Comparison of ENCODE assay signal across 8 mouse cellular contexts in genomic region chr12:59011275-59011843, GRCm38 (mm10). TPM values are rescaled to one million over a fixed set of nuclear protein-coding genes. Genes with fewer than 3 reads are reported as not detected.
DNase-seq lines count a peak whose midpoint lies in the region; ATAC-seq and TF ChIP-seq lines count a peak whose summit lies in the region.

No protein-coding gene starts in this region.

- TF ChIP-seq POLR2A in olfactory bulb, adult 2 months (IDR thresholded peaks at IDR 0.05; ENCODE audit: insufficient read depth, low read depth, low read length) = no peak

- H3K27me3 ChIP-seq in lung, postnatal 0 days (replicated peaks; ENCODE audit: insufficient read depth, low read length) = no peaks in the 10 kb centered on the region
- H3K27me3 ChIP-seq in limb, embryonic 11.5 days (ENCODE audit: control insufficient read depth, insufficient read depth, low read length) = no peaks in the 10 kb centered on the region

- H3K9me3 ChIP-seq in lung, postnatal 0 days (ENCODE audit: low read length) = no peaks in the 10 kb centered on the region
- no peaks in the 10 kb centered on the region for H3K9me3 ChIP-seq in limb, embryonic 11.5 days (ENCODE audit: control insufficient read depth, low read length)

- peak overlapping the region; percentile 79 for H3K9ac ChIP-seq in lung, postnatal 0 days (replicated peaks; ENCODE audit: low read depth)
- peak overlapping the region; percentile 86 for H3K9ac ChIP-seq in limb, embryonic 11.5 days (ENCODE audit: low read length)

- whole genome bisulfite sequencing in lung, postnatal 0 days = 2% methylated on average over 25 of the region's 25 CpGs
- 1% methylated on average over 25 of the region's 25 CpGs for WGBS in limb, embryonic 11.5 days
- 1% methylated on average over 25 of the region's 25 CpGs for WGBS in olfactory bulb, adult 2 months

- peaks cover 5% of the 10 kb centered on the region; the same call in 1 of the 2 replicates for H3K36me3 ChIP-seq in lung, postnatal 0 days (ENCODE audit: insufficient read depth, low read length)
- peaks cover 4% of the 10 kb centered on the region; the same call in 1 of the 2 replicates for H3K36me3 ChIP-seq in limb, embryonic 11.5 days (ENCODE audit: control insufficient read depth, insufficient read depth, low read length)

- peak overlapping the region; percentile 79 for H3K4me3 ChIP-seq in lung, postnatal 0 days (ENCODE audit: low read depth, low read length)
- H3K4me3 ChIP-seq in limb, embryonic 11.5 days (ENCODE audit: low read depth, low read length) = peak overlapping the region; percentile 83
- peak overlapping the region; percentile 57 for H3K4me3 ChIP-seq in olfactory bulb, adult 2 months (ENCODE audit: insufficient read depth, low read depth, low read length)

- ATAC-seq in lung, postnatal 0 days = peak; percentile 63
- peak; percentile 60 for ATAC-seq in erythroid progenitor cell, adult 5-6 weeks (replicated peaks; ENCODE audit: low FRiP score, poor library complexity, severe bottlenecking)
- no peak for ATAC-seq in limb, embryonic 11.5 days (ENCODE audit: insufficient number of reproducible peaks, low FRiP score, low TSS enrichment, low read depth)

- TF ChIP-seq CTCF in lung, postnatal 0 days (IDR thresholded peaks at IDR 0.05) = no peak
- no peak for TF ChIP-seq CTCF in olfactory bulb, adult 2 months (IDR thresholded peaks at IDR 0.05; ENCODE audit: insufficient read depth, low read depth, low read length)

- H3K4me1 ChIP-seq in lung, postnatal 0 days (ENCODE audit: insufficient read depth, low read depth, low read length) = peaks cover 4% of the 10 kb centered on the region; the same call in 1 of the 2 replicates
- H3K4me1 ChIP-seq in limb, embryonic 11.5 days (ENCODE audit: control insufficient read depth, insufficient read depth, low read length) = peaks cover 2% of the 10 kb centered on the region; the same call in 1 of the 2 replicates
- 0 out of 2 replicates have a peak, but pooled peaks cover 5% of the 10 kb centered on the region for H3K4me1 ChIP-seq in olfactory bulb, adult 2 months (ENCODE audit: control insufficient read depth, insufficient read depth, low read length)

- H3K4me2 ChIP-seq in lung, postnatal 0 days (replicated peaks; ENCODE audit: low read depth, low read length) = peak overlapping the region; percentile 83
- peak overlapping the region; percentile 78 for H3K4me2 ChIP-seq in limb, embryonic 11.5 days (ENCODE audit: low read depth, severe bottlenecking)

- TF ChIP-seq EP300 in lung, postnatal 0 days (IDR thresholded peaks at IDR 0.05) = no peak

- DNase-seq in lung, postnatal 0 days (ENCODE audit: low spot score) = no peak
- DNase-seq in lung, postnatal 25 days (ENCODE audit: low spot score) = no peak
- no peak for DNase-seq in limb, embryonic 11.5 days (ENCODE audit: low spot score)
- DNase-seq in layer of hippocampus, postnatal 14 days (ENCODE audit: low spot score in 2 of 2) = no peak
- DNase-seq in right cerebral cortex, postnatal 36 days (ENCODE audit: low spot score in 2 of 2) = no peak
- DNase-seq in lung, postnatal 10 days = no peak

- H3K27ac ChIP-seq in lung, postnatal 0 days (ENCODE audit: low read length) = peak overlapping the region; percentile 96
- H3K27ac ChIP-seq in limb, embryonic 11.5 days (replicated peaks; ENCODE audit: low read depth, low read length) = 0 out of 2 replicates have a peak overlapping the region, but pooled peaks have one; percentile 51
- peak overlapping the region; percentile 5; the same call in 1 of the 2 replicates for H3K27ac ChIP-seq in olfactory bulb, adult 2 months (ENCODE audit: insufficient read depth, low read depth, low read length)

RNA-seq across cellular contexts. Expression of gene Sec23a, which starts 0.5 kb away (rescaled TPM):
- 29.0 and 33.7 TPM in 2 replicates for polyA plus RNA-seq in lung, postnatal 0 days (2015; fragmentation: Nextera tagmentation; extraction: Ambion mirVana)
- total RNA-seq in erythroid progenitor cell, adult 5-6 weeks (2015; ENCODE audit: low replicate concordance) = 6.5 and 15.9 TPM in 2 replicates
- total RNA-seq in erythroid progenitor cell, adult 5-6 weeks (2017; ENCODE audit: low replicate concordance) = 10.7 and 13.2 TPM in 2 replicates
- 86.9 and 87.1 TPM in 2 replicates for polyA plus RNA-seq in limb, embryonic 11.5 days (2014; fragmentation: Nextera tagmentation; extraction: Ambion mirVana)
- polyA plus RNA-seq in olfactory bulb, adult 2 months (2012; ENCODE audit: insufficient read depth, insufficient read length, low replicate concordance, missing spikeins) = not detected in 2 replicates
- 100 to 1,000 TPM; 108 to 113 TPM for total RNA-seq in layer of hippocampus, postnatal 14 days (2021)

RNA-seq across cellular contexts. Expression of gene Gemin2, which starts 1.8 kb away (rescaled TPM):
- 11.0 and 13.3 TPM in 2 replicates for polyA plus RNA-seq in lung, postnatal 0 days (2015; fragmentation: Nextera tagmentation; extraction: Ambion mirVana)
- total RNA-seq in erythroid progenitor cell, adult 5-6 weeks (2015; ENCODE audit: low replicate concordance) = 12.2 and 14.4 TPM in 2 replicates
- 9.2 and 17.7 TPM in 2 replicates for total RNA-seq in erythroid progenitor cell, adult 5-6 weeks (2017; ENCODE audit: low replicate concordance)
- polyA plus RNA-seq in limb, embryonic 11.5 days (2014; fragmentation: Nextera tagmentation; extraction: Ambion mirVana) = 39.8 and 40.2 TPM in 2 replicates
- not detected in 2 replicates for polyA plus RNA-seq in olfactory bulb, adult 2 months (2012; ENCODE audit: insufficient read depth, insufficient read length, low replicate concordance, missing spikeins)
- total RNA-seq in layer of hippocampus, postnatal 14 days (2021) = 1 to 10 TPM; 7.0 to 8.2 TPM

RNA-seq across cellular contexts. Expression of gene Trappc6b, which starts 49.9 kb away (rescaled TPM):
- 139 and 143 TPM in 2 replicates for polyA plus RNA-seq in lung, postnatal 0 days (2015; fragmentation: Nextera tagmentation; extraction: Ambion mirVana)
- total RNA-seq in erythroid progenitor cell, adult 5-6 weeks (2015; ENCODE audit: low replicate concordance) = 57.3 and 74.6 TPM in 2 replicates
- total RNA-seq in erythroid progenitor cell, adult 5-6 weeks (2017; ENCODE audit: low replicate concordance) = 44.2 and 45.4 TPM in 2 replicates
- 49.8 and 56.9 TPM in 2 replicates for polyA plus RNA-seq in limb, embryonic 11.5 days (2014; fragmentation: Nextera tagmentation; extraction: Ambion mirVana)
- polyA plus RNA-seq in olfactory bulb, adult 2 months (2012; ENCODE audit: insufficient read depth, insufficient read length, low replicate concordance, missing spikeins) = not detected in 2 replicates
- 100 to 1,000 TPM; 104 to 119 TPM for total RNA-seq in layer of hippocampus, postnatal 14 days (2021)

RNA-seq across cellular contexts. Expression of gene Pnn, which starts 55.3 kb away (rescaled TPM):
- 40.5 and 47.3 TPM in 2 replicates for polyA plus RNA-seq in lung, postnatal 0 days (2015; fragmentation: Nextera tagmentation; extraction: Ambion mirVana)
- total RNA-seq in erythroid progenitor cell, adult 5-6 weeks (2015; ENCODE audit: low replicate concordance) = 62.7 and 66.7 TPM in 2 replicates
- 67.9 and 69.1 TPM in 2 replicates for total RNA-seq in erythroid progenitor cell, adult 5-6 weeks (2017; ENCODE audit: low replicate concordance)
- polyA plus RNA-seq in limb, embryonic 11.5 days (2014; fragmentation: Nextera tagmentation; extraction: Ambion mirVana) = 118 and 132 TPM in 2 replicates
- polyA plus RNA-seq in olfactory bulb, adult 2 months (2012; ENCODE audit: insufficient read depth, insufficient read length, low replicate concordance, missing spikeins) = 140 and 742 TPM in 2 replicates
- 10 to 100 TPM; 57.6 to 68.9 TPM for total RNA-seq in layer of hippocampus, postnatal 14 days (2021)

Comparison
In these comparisons a context has a peak if more than half of its experiments do, and no peak if none do; other contexts are left out.
1. H3K27ac ChIP-seq: peak in every context shown above with its lines; median percentile 96 in lung, postnatal 0 days; 51 in limb, embryonic 11.5 days; 5 in olfactory bulb, adult 2 months.
2. RNA of gene Gemin2, which starts 1.8 kb away (polyA plus RNA-seq): 39.8 to 40.2 TPM in limb, embryonic 11.5 days and 11.0 to 13.3 TPM in lung, postnatal 0 days; not detected in olfactory bulb, adult 2 months; every median in the first group is over 10 times any median in the second.
3. Peak in every context shown above with its lines, with median percentiles within 50 percentile points of each other: H3K4me3 ChIP-seq.